Mouse (Mus musculus): ENCODE measurements around the gene Syne2.
A peak's percentile ranks its signal among the peaks of the same experiment; 100 is the strongest.

Syne2 gene

GRCm38 (mm10) chr12:75866419-75867373 is 48.8 kb downstream of the Syne2 start:
- no peak for DNase-seq (ENCODE audit: low read depth, low spot score)

- DNase-seq (ENCODE audit: low read depth, low spot score): no peak
Observed at GRCm38 (mm10) chr12:75873546-75874235, 55.8 kb downstream of the Syne2 start.

DNA sequence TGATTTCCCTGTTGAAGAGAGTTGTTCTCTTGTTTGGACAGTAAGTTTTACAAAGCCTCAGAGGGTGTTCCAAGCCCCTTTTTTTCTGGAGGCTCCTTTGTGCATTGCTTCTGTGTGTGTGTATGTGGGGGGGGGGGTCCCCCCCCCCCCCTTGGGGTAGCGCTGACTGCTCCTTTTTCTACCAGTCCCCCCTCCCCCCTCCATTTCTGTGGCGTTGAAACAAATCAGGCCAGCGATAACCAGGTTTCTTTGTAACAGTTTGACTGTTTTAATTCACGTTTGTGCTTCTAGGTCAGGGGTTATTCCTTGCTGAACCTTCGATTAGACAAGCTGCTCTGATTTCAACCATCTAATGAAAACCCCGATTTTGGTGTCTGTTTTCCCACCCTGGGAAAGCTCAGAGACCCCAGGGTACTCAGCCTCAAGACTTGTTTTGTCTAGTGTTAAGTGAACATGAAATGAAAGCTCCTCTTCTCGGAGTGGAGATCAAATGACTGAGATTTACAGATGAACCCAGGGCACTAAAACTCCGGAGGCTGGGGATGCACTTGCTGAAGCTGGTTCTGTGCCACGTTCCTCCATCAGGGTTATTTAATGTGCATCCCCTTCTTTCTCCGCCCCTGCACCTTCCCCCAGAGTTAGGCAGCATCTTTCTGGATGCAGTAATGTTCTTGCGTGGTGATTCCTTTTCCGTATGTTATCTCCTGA is 56.5 kb downstream of the Syne2 start:
- no peak for DNase-seq (ENCODE audit: low read depth, low spot score)

DNA sequence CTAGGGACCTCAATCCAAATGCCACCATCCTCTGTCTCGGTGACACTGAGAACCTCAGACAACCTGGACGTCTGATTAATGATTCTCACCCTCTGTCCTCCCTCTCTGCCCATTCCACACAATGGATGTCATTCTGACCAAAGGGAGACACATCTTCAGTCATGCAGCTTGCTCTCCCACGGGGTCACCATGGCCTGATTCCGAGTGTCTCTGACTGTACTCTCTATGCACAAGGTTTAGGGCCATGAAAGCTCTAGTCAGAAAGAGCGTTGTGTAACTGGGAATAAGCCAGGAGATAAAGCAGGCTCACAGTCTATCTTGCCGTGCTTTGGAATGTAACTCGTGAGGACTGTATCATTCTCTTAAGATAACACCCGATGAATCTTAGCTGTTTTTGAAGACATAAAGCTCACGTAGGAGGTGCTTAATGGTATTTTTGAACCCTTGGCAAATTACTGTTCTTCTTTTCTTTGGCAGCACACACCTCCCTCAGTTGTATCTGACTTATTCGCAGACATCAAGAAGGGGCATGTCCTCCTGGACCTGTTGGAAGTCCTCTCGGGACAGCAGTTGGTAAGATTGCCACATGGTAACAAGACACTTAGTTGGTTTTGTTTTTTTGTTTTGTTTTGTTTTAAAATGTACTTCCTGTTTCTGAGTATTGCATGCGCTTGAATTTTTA is 61.8 kb downstream of the Syne2 start:
- DNase-seq (ENCODE audit: low read depth, low spot score): no peak

- DNase-seq (ENCODE audit: low read depth, low spot score): no peak
Observed at GRCm38 (mm10) chr12:75881554-75881953, 63.6 kb downstream of the Syne2 start.

DNA sequence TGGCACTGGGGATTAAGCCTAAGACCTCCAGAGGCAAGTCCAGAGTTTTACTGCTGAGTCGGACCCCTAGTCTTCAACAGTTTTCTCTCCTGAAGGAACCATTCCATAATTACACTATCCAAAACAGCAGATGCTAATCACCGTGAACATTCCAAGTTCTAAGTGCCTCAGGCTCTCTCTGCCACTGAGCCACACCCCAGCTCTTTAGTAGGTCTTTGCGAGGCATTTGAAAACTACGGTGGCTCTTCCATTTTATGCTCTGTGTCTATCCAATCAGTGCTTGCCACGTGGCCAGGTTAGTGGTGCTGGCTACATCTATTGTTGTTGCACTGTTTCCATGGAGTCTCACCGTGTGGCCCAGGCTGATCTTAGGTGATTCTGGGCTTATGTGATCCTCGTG is 68.2 kb downstream of the Syne2 start:
- no peak for DNase-seq (ENCODE audit: low read depth, low spot score)

DNA sequence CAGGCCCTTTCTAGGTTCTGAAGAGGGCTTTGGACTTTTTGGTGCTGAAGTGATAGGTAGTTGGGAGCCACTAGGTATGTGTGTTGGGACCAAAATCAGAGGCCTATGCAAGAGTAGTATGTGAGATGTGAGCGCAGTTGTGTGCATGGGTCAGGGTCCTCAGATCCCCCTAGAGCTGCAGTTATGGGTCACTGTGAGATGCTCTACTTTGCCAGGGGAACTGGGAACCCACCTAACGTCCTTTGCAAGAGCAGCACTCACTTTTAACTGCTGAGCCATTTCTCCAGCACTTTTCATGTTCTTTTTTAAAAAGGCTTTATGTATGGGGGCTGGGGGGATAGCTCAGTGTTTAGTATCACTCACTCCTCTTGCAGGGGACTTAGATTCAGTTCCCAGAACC is 69.0 kb downstream of the Syne2 start:
- DNase-seq (ENCODE audit: low read depth, low spot score): no peak

DNA sequence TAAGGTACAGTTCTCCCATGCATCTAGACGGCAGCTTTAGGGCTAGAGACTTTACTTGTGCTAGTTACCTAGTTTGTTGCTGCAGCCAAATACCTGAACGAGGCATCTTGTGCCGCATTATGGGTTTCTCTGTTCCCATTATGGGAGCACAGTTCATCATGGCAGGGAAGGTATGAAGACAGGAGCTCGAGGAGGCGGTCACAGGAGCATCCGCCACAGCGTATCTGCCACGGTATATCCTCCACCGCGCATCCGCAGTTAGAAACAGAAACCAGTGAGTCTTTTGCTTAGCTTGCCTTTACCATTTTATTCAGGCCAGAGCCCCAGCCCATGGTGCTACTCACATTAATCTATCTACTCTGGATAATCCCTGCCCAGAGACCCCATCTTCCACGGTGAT is 70.8 kb downstream of the Syne2 start:
- no peak for DNase-seq (ENCODE audit: low read depth, low spot score)

- DNase-seq (ENCODE audit: low read depth, low spot score): no peak
Observed at GRCm38 (mm10) chr12:75891206-75891605, 73.3 kb downstream of the Syne2 start.

DNA sequence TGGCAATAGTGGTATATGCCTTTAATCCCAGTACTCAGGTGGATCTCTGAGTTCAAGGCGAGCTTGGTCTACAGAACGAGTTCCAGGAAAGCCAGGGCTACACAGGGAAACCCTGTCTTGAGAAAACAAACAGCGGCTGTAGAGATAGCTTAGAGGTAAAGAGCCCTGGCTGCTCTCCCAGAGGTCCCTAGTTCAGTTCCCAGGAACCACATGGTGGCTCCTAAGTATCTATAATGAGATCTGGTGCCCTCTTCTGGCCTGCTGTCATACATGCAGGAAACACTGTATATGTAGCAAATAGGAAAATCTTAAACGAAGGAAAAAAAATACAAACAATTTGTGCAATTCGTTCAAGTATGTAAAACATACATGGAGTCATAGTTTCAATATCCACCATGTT is 75.5 kb downstream of the Syne2 start:
- no peak for DNase-seq (ENCODE audit: low read depth, low spot score)

DNA sequence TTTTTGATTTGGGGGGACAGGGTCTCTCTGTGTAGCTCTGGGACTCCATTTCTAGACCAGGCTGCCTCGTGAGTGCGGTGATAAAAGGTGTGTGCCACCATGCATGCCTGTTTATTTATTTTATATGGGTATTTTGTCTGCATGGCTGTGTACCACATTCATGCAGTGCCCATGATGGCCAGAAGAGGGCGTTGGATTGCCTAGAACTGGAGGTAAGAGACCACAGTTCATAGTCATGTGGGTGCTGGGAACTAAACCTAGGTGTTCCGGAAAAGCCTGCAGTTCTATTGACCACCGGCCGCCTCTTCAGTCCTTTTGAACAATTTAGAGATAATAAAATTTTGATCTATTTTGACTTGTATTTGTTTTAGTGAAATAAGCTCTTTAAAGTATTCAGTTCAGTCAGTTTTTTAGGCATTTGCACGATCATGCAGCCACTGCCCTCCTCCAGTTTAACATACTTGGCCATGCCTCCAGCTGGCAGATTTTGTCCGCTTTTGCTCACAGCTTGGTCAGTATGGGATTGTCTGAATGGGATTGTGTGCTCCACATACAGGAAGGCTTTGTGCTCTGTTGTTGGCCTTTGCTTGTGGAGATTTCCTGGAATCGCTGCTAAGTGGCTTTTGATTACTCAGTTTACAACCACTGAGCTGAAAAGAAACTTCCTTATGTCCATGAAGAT is 76.5 kb downstream of the Syne2 start:
- DNase-seq (ENCODE audit: low read depth, low spot score): no peak

DNA sequence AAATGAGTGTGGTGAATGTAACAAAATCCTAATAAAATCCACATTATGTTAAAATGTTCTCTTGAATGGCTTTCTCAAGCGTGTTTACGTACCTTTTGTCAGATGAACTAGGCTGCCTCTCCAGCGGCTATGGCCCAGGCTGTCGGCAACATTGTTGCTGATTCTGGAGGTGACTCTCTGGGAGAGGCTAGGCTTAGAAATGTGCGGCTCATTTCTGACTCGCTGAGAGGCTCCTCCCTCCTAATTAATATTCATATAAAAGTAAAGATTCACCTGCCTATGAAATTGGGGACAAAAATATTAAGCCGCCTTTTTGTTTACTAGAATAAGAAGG is 77.0 kb downstream of the Syne2 start:
- no peak for DNase-seq (ENCODE audit: low read depth, low spot score)

GRCm38 (mm10) chr12:75897793-75898192 is 79.9 kb downstream of the Syne2 start:
- no peak for DNase-seq (ENCODE audit: low read depth, low spot score)

GRCm38 (mm10) chr12:75901721-75902120 is 83.8 kb downstream of the Syne2 start:
- DNase-seq (ENCODE audit: low read depth, low spot score): no peak

DNA sequence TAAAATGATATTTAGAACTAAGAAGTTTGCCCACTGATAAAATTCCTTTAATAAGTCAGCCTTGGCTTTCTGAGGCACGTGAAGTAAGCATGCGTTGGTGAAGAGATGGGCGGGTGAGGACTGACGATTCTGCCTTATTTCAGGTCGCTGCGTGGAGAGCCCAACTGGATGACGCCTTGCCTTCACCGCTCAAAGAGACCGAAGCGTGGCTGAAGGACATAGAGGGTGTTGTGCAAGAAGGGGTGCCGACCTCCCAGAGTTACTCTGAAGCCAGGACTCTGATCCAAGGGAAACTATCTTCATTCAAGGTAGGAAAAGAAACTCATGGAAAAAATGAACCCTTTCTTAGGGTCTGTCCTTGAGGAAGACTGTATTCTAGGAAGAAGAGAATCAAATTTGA is 86.1 kb downstream of the Syne2 start:
- no peak for DNase-seq (ENCODE audit: low read depth, low spot score)

DNA sequence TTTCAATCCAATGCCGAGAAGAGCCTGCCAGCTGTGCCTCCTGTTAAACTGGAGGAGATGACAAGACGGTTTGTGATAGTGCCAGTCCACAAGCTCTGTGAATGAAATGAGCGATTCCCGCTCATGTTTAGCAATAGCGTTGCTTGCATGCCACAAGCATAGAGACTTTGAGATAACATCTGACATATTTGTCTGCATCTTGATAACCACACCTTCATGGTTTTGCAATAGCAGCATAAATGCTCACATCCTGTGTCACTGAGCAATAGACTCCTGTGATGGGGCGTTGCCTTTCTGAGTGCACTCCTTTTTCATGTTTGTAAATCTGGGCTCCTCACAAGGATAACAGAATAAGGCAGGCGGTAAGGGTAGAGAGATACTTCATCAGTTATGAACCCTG is 87.4 kb downstream of the Syne2 start:
- no peak for DNase-seq (ENCODE audit: low read depth, low spot score)

GRCm38 (mm10) chr12:75908466-75908865 is 90.5 kb downstream of the Syne2 start:
- no peak for DNase-seq (ENCODE audit: low read depth, low spot score)

DNA sequence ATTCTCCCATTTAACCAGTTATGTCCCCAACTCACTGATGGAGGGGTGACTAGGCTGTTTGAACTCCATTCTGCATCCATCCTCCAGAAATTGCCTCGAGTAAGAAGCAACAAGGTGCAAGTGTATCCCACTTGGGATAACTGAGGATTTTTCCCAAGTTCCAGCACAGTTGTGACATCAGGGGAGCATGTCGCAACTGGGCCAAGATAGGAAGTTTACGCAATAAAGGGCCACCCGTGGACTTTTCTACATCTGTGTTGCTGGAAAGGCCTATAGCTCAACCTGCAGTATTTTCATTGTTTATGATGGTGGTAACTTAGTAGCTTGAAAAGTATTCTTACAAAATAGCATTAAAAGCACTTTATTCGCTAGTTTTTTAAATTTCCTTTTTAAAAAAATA is 97.8 kb downstream of the Syne2 start:
- DNase-seq (ENCODE audit: low read depth, low spot score): no peak

DNA sequence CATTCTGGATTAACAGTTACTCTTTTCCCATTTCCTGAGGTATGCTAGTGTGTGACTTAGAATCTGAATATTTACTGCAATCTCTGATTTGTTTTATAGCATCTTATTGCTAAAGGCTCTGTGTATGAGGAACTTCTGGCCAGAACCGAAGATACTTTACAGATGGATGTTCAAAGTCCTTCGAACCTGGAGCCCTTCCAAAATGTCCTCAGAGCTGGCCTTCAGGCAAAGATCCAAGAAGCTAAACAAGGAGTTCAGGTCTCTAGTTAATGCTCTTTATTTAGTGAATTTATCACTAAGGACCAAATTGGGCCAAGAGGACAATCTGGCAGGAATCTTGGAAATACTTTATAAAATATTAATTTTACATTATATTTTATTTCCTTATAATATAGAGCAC is 100.5 kb downstream of the Syne2 start:
- DNase-seq (ENCODE audit: low read depth, low spot score): no peak

DNA sequence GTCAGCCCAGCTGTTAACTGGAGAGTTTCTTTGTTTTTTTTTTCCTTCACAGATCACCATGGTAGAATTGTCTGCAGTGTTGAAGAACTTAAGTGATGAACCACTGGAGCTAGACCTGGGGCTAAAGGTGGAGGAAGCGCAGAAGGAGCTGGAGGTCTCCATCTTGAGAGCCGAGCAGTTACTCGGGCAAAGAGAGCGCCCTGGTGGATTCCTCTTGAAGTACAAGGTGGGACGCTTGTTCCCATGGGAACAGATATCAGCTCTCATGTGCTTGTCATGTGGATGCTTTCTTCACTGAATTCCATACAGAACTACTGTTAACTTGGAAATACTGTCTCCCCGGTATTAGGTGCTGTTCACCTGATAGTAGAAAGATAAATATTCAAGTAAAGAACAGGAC is 101.0 kb downstream of the Syne2 start:
- peak; percentile 3 for DNase-seq (ENCODE audit: low read depth, low spot score)

DNA sequence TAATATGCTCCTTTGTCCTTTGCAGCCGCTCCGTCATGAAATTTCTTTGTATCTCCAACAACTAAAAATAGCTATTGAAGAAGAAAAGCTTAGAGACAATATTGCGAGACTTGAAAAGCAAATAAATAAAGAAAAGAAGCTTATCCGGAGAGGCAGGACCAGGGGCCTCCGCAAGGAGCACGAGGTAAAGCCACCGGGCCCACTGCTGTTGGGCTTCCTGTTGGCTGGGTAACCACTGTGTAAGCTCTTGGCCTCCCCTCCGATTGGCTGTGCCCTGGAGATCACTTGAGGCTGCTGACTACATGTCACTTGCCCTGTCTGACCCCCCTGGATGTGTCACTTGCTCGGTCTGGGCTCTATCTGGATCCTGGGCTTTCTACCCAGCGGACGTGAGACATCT is 105.0 kb downstream of the Syne2 start:
- no peak for DNase-seq (ENCODE audit: low read depth, low spot score)
